Mouse (Mus musculus) neural tube, embryonic 15.5 days (tissue): ENCODE measurements around the gene AB124611. TPM values are rescaled to one million over a fixed set of nuclear protein-coding genes. Genes with fewer than 3 reads are reported as not detected.
"Not testable (repeated sequence)": the region's sequence is repeated elsewhere in the genome, so short reads cannot be mapped to it uniquely, and the experiment has no call there.

Source experiments
- ATAC-seq: fragments of 200-750 bp; cut with Nextera tagmentation; 2 replicates; pipeline ENCODE4 v1.8.0; 2017; ENCODE audit warnings: mild to moderate bottlenecking, moderate TSS enrichment, moderate library complexity; ENCODE audit not compliant: low FRiP score
- H3K27ac ChIP-seq: fragments of 300-500 bp; sonication (generic); replicated peaks from 2 replicates; pipeline ENCODE4 v1.5.1; 2015; ENCODE audit warnings: mild to moderate bottlenecking, inconsistent platforms
- H3K27me3 ChIP-seq: fragments of 300-500 bp; sonication (generic); replicated peaks from 2 replicates; pipeline ENCODE4 v1.6.1; 2015; ENCODE audit warnings: inconsistent platforms
- H3K36me3 ChIP-seq: fragments of 300-500 bp; sonication (generic); 2 replicates; pipeline ENCODE4 v1.6.1; 2015; ENCODE audit warnings: inconsistent platforms
- H3K4me1 ChIP-seq: fragments of 300-500 bp; sonication (generic); 2 replicates; pipeline ENCODE4 v1.6.1; 2015; ENCODE audit warnings: inconsistent platforms
- H3K4me2 ChIP-seq: fragments of 300-500 bp; sonication (generic); 2 replicates; pipeline ENCODE4 v1.6.1; 2015; ENCODE audit warnings: inconsistent platforms, mild to moderate bottlenecking, moderate library complexity
- H3K4me3 ChIP-seq: fragments of 300-500 bp; sonication (generic); replicated peaks from 2 replicates; pipeline ENCODE4 v1.5.1; 2015; ENCODE audit warnings: mild to moderate bottlenecking, inconsistent platforms
- H3K9ac ChIP-seq: fragments of 300-500 bp; sonication (generic); replicated peaks from 2 replicates; pipeline ENCODE4 v1.6.1; 2015; ENCODE audit warnings: mild to moderate bottlenecking, inconsistent platforms
- H3K9me3 ChIP-seq: fragments of 300-500 bp; sonication (generic); replicated peaks from 2 replicates; pipeline ENCODE4 v1.6.1; 2016; ENCODE audit warnings: inconsistent platforms
- WGBS: fragments of 180-500 bp; shearing (Covaris S2); methylation state at CpG from one replicate; pipeline ENCODE4 v1.1.7; 2015; ENCODE audit warnings: mixed read lengths; 5-methylcytosine and 5-hydroxymethylcytosine counted together
- polyA plus RNA-seq: library from polyadenylated mRNA; unstranded; fragments of >200 nt; fragmentation: Nextera tagmentation; extraction: Ambion mirVana; gene quantifications from 2 replicates; pipeline ENCODE4 v1.2.1, GENCODE M21; 2015

AB124611 gene
- polyA plus RNA-seq, 1 experiment from 2014 or later: 2.3 TPM

DNA sequence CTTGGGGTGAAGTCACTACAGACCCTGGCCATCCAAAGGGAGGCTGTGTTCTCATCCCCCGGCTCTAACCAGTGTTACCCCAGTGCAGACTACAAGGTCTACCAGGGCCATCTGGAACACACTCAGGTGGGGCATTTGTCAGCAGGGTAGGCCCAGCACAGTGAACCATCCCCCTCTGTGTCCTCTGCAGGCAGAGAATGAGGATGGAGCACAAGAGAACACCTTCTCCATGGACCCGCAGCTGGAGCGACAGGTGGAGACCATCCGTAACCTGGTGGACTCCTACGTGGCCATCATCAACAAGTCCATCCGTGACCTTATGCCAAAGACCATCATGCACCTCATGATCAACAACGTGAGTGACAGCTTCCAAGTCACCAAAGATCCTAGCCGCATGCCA, 22.6 kb upstream of the AB124611 start:
- ATAC-seq: no peak
- Histone ChIP-seq H3K4me3 (no peak overlapping the region), H3K4me1 (no peaks in the 10 kb centered on the region), H3K9me3 (no peaks in the 10 kb centered on the region), H3K9ac (no peak overlapping the region), H3K27me3 (no peaks in the 10 kb centered on the region), H3K36me3 (peaks cover 69% of the 10 kb centered on the region), H3K27ac (no peak overlapping the region), H3K4me2 (no peak overlapping the region)
- 96% methylated on average over 8 of the region's 8 CpGs for WGBS

DNA sequence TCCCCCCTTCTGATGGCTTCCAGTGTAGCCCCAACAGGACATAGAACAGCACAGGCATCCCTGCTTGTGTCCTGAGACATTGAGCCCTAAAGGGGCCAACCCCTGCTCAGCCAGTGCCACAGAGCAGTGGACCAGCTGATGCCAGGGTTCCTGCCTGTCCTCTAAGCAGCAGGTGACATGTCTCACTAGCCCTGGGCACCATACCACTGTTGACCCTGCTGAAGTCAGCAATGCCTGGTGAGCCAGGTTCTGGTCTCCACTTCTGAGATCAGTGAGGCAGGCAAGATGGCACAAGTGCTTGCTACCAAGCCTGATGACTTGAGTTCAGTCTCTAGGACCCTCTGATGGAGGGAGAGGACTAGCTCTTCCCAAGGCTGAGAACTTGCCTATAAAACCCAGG, 20.2 kb upstream of the AB124611 start:
- Histone ChIP-seq H3K4me3 (no peak overlapping the region), H3K9me3 (no peaks in the 10 kb centered on the region), H3K27me3 (no peaks in the 10 kb centered on the region), H3K36me3 (peaks cover 56% of the 10 kb centered on the region), H3K9ac (no peak overlapping the region), H3K27ac (no peak overlapping the region), H3K4me1 (peaks cover 15% of the 10 kb centered on the region), H3K4me2 (no peak overlapping the region)
- no peak for ATAC-seq

DNA sequence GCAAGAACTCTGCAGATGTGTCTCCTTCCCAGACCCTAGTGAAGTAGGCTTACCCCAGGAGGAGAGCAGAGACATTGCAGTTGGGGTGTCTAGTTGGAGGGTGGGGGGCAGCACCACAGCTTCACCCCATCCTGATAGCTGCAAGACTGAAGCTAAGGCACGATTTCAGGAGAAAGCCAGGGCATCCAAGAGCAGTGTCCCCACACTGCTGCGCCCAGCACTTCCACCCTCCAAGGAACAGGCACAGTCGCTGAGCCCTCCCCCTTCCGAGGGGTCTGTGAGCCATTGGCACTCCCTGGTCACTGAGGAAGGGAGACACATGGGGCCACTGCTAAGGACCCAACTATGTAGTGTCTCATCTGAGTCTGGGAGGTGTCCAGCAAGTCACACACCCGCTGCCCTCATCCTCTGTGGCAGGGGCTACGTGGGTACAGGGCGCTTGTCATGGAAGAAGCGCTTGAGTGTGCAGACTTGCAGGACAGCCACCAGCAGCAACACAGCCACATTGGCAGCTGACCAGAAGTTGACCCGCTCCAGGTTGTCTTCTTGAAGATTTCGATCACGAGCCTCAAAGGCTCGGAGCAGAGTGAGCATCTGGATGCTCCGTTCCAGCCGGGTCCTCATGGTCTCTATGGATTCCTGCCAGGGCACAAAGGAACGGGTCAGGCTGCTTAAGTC, 18.1 kb upstream of the AB124611 start:
- 90% methylated on average over 15 of the region's 15 CpGs for WGBS
- ATAC-seq: no peak
- peaks cover 50% of the 10 kb centered on the region for H3K36me3 ChIP-seq

DNA sequence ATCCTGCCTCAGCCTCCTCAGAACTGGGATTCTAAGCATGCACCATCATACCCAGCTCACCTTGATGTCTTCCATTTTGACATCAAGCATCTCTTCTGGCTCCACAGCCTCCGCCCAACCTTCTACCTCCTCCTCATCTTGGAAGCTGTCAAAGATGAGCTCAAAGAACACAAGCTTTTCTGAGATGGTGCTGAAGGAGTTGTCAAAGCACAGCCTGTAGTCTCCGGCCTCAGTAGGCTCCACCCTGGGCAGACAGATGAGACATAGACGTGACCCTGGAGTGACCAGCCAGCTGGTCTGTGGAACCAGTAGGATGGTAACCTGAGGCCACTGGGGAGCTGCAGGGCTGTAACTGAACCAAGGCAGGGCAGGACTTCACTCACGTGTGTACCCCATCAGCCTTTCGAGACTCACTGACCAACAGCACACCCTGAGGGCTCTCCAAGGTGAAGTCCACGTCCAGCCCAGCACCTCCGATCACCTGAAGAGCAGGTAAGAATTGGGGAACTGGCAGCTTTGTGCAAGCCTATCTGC, 17.0 kb upstream of the AB124611 start:
- peaks cover 19% of the 10 kb centered on the region for H3K4me1 ChIP-seq
- peaks cover 43% of the 10 kb centered on the region for H3K36me3 ChIP-seq

More for the DNA sequence above, 18.1 kb upstream of the AB124611 start:
- no peak overlapping the region for H3K9ac ChIP-seq
- no peaks in the 10 kb centered on the region for H3K27me3 ChIP-seq
- no peak overlapping the region for H3K27ac ChIP-seq
- H3K9me3 ChIP-seq: no peaks in the 10 kb centered on the region
- H3K4me3 ChIP-seq: no peak overlapping the region
- H3K4me1 ChIP-seq: peaks cover 19% of the 10 kb centered on the region
- no peak overlapping the region for H3K4me2 ChIP-seq

DNA sequence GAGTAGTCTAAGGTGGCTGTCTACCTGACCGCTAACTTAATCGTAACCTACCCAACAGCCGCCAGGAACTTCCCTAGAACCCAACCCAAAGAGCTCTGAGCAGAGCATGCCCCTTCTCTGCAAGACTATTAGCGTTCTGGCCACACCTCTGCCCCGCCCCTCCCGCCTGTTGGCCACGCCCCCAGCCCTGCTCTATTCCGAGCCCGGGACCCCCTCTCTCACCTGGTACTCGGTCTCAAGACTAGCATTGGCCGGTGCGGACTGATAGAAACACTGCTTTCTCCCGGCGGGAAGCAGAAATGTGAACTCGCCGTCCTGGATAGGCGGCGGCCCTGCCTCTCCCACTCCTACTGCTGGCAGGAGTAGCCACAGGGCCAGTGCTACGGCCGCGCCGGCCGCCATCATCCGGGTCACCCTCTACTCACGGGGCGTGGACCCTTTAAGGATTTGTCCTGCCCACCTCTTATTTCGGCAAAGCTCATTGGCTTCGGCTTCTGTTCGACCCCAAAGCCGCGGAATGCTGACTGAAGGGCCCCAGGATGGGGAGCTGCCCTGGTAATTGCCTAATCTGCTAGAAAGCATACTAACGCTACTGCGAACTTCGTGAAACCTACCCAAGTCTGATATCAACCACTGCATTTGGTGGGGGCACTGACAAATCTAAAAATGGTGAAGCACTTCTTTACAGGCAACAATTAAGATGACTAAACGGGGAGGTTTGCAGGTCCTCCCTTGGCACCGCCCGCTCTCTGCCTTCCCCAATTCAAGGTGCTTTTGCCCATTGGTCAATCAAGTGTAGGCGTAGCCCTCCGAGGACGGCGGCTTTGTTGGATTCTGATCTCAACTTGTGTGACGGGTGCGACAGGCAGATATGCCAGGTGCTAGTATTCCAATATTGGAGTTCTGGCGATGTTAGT, 15.9 kb upstream of the AB124611 start, which contains the start of gene Tmed1:
Gene Tmed1, minus strand, starts transcription at position 481 of the 917 bp plus-strand sequence.
- Histone ChIP-seq H3K9ac (peak within 1 kb of the TSS; percentile 85), H3K9me3 (no peaks in the 10 kb centered on the region), H3K4me2 (peak within 1 kb of the TSS; percentile 74), H3K36me3 (peaks cover 33% of the 10 kb centered on the region), H3K27ac (peak within 1 kb of the TSS; percentile 94), H3K4me3 (peak within 1 kb of the TSS; percentile 83), H3K27me3 (no peaks in the 10 kb centered on the region), H3K4me1 (peaks cover 19% of the 10 kb centered on the region)
- WGBS: under 1% methylated on average over 44 of the region's 44 CpGs
- peak; percentile 95 for ATAC-seq

More for the DNA sequence above, 17.0 kb upstream of the AB124611 start:
- Histone ChIP-seq H3K4me2 (peak overlapping the region; percentile 74), H3K9ac (peak overlapping the region; percentile 85), H3K27me3 (no peaks in the 10 kb centered on the region), H3K27ac (peak overlapping the region; percentile 94; the same call in 1 of the 2 replicates), H3K4me3 (peak overlapping the region; percentile 83), H3K9me3 (no peaks in the 10 kb centered on the region)
- no peak for ATAC-seq
- WGBS: 80% methylated on average over 7 of the region's 7 CpGs

DNA sequence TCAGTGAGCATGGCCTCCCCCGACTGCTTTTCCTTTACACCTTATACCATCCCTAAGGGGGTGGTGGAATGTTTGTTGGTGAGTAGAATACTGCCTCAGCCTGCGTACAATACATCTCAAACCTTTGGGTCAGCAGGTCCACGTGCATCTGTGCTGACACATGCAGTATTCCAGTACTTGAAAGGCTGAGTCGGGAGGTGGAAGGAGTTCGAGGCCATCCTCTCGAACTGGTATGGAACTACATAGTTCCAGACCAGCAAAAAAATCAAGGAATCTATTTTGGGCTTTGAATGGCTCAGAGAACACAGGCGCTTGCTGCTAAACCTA, 15.3 kb upstream of the AB124611 start:
- Histone ChIP-seq H3K4me2 (peak overlapping the region; percentile 74), H3K27ac (peak overlapping the region; percentile 94), H3K9ac (peak overlapping the region; percentile 85), H3K36me3 (peaks cover 27% of the 10 kb centered on the region), H3K4me1 (peaks cover 19% of the 10 kb centered on the region), H3K4me3 (peak overlapping the region; percentile 83), H3K27me3 (no peaks in the 10 kb centered on the region), H3K9me3 (no peaks in the 10 kb centered on the region)
- WGBS: 8% methylated on average over 7 of the region's 7 CpGs
- ATAC-seq: no peak

DNA sequence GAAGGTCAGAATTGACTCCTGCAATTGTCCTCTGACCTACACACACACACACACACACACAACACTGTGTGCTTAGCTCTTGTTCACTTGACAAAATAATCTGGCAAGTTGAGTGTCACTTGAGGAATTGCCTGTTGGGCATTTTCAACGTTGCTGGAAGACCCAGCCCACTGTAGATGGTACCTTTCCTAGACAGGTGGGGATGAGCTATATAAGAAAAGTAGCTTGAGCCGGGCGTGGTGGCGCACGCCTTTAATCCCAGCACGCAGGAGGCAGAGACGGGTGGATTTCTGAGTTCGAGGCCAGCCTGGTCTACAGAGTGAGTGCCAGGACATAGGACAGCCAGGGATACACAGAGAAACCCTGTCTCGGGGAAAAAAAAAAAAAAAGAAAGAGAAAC, 14.9 kb upstream of the AB124611 start:
- peaks cover 23% of the 10 kb centered on the region for H3K36me3 ChIP-seq
- no peaks in the 10 kb centered on the region for H3K27me3 ChIP-seq
- H3K4me3 ChIP-seq: peak overlapping the region; percentile 83
- WGBS: 85% methylated on average over 9 of the region's 9 CpGs
- H3K4me1 ChIP-seq: peaks cover 19% of the 10 kb centered on the region
- no peaks in the 10 kb centered on the region for H3K9me3 ChIP-seq
- peak overlapping the region; percentile 94 for H3K27ac ChIP-seq
- peak overlapping the region; percentile 85 for H3K9ac ChIP-seq
- ATAC-seq: no peak
- H3K4me2 ChIP-seq: peak overlapping the region; percentile 74

DNA sequence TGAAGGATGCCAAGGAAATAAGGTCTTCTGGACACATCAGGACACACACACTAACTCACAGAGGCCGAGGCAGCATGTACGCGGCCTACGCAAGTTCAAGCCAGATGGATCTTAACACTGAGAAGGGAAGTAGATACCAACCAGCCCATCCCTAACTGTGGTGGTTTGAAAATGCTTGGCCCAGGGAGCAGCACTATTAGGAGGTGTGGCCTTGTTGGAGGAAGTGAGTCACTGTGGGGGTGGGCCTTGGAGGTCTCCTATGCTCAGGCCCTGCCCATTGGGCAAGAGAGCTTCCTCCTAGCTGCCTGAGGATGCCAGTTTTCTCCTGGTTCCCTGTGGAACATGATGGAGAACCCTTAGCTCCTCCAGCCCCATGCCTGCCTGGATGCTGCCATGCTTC, 12.5 kb upstream of the AB124611 start:
- no peak overlapping the region for H3K9ac ChIP-seq
- WGBS: 95% methylated on average over 4 of the region's 4 CpGs
- H3K4me3 ChIP-seq: no peak overlapping the region
- peaks cover 19% of the 10 kb centered on the region for H3K4me1 ChIP-seq
- no peaks in the 10 kb centered on the region for H3K9me3 ChIP-seq
- no peak overlapping the region for H3K27ac ChIP-seq
- H3K4me2 ChIP-seq: no peak overlapping the region
- H3K27me3 ChIP-seq: no peaks in the 10 kb centered on the region
- 0 out of 2 replicates have a peak, but pooled peaks cover 1% of the 10 kb centered on the region for H3K36me3 ChIP-seq
- no peak for ATAC-seq

DNA sequence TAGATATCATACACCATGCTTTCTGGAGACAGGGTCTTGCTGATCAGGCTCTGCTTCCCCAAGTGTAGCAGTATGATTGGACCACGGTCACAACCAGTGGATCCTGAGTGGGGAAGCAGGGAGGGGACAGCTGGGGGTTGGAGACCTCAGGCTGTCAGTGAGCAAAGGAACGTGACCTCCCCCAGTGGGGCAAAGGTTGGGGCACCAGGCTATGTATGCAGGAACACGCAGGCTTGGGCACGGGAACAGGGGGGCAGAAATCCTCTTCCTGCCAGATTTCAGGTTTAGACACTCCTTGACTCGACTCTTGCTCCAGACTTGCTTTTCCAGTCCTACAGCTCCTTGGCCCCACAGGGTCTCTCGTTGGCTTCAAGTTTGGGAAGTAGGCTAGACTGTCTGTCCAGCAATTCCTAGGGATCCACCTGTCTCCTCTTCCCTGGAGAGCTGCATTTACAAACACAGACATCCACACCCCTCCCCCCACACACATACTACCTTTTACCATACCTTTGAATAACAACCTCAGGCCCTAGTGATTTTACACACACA, 8.0 kb upstream of the AB124611 start:
- no peak overlapping the region for H3K4me3 ChIP-seq
- H3K36me3 ChIP-seq: no peaks in the 10 kb centered on the region
- no peaks in the 10 kb centered on the region for H3K4me1 ChIP-seq
- 83% methylated on average over 6 of the region's 6 CpGs for WGBS
- no peaks in the 10 kb centered on the region for H3K9me3 ChIP-seq
- H3K27ac ChIP-seq: no peak overlapping the region
- H3K4me2 ChIP-seq: no peak overlapping the region
- H3K27me3 ChIP-seq: no peaks in the 10 kb centered on the region
- ATAC-seq: no peak
- no peak overlapping the region for H3K9ac ChIP-seq

DNA sequence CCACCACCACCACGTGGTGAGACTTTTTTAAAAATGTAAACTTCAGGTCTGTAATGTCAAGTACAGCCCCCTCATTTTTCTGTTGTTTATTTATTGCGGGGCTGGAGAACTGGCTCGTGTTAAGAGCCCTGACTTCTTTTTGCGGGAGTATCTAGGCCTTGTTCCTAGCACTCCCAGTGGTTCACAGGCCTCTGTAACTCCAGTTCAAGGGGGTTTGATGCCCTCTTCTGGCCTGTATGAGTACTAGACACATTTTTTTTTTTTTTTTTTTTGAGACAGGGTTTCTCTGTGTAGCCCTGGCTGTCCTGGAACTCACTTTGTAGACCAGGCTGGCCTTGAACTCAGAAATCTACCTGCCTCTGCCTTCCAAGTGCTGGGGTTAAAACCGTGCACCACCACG, 7.3 kb upstream of the AB124611 start:
- 86% methylated on average over 6 of the region's 6 CpGs for WGBS
- not testable (repeated sequence) for ATAC-seq, H3K4me3 ChIP-seq, H3K9ac ChIP-seq, H3K4me1 ChIP-seq, H3K4me2 ChIP-seq, H3K27me3 ChIP-seq, H3K27ac ChIP-seq, H3K36me3 ChIP-seq, H3K9me3 ChIP-seq

DNA sequence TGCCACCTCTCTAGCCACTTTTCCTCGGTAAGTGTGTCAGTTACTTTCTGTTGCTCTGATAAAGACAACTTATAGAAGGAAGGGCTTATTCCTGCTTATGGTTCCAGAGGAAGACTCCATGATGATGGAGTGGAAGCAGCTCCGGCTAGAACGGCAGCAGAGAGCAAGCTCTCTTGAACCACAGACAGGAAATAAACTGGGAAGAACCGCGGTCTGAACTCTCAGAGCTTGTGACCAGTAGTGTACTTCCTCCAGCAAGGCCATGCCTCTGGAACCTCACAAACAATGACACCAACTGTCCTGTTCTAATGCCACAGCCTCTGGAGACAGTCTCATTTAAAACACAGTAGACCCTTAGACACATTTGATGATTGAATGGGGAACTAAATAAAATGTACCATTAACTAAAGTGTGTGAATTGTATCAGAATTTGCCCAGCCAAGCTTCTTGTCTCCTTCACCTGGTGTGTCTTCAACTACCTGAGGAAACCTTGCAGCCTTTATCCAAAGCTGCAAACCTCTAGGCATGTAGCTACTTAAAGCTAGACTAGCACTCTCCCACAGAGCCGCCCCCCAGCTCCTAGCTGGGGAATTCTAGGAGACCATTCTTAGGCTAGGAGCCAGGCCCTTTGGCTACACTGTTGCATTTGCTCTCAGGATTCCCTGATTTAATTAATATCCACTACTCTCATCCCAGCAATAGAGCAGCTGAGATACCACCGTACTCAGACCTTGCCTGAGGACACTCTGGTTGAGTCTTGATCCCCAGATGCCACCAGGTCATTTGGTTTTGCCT, 637 bp upstream of the AB124611 start:
- H3K36me3 ChIP-seq: no peaks in the 10 kb centered on the region
- H3K4me3 ChIP-seq: no peak overlapping the region
- no peaks in the 10 kb centered on the region for H3K27me3 ChIP-seq
- no peak overlapping the region for H3K27ac ChIP-seq
- 85% methylated on average over 7 of the region's 7 CpGs for WGBS
- no peaks in the 10 kb centered on the region for H3K9me3 ChIP-seq
- no peaks in the 10 kb centered on the region for H3K4me1 ChIP-seq
- ATAC-seq: no peak
- H3K9ac ChIP-seq: no peak overlapping the region
- H3K4me2 ChIP-seq: no peak overlapping the region
